Mouse (Mus musculus) liver, embryonic 12.5 days (tissue): ENCODE measurements around the gene Ogfod1. TPM values are rescaled to one million over a fixed set of nuclear protein-coding genes. Genes with fewer than 3 reads are reported as not detected.
A peak's percentile ranks its signal among the peaks of the same experiment; 100 is the strongest.
"Not testable (repeated sequence)": the region's sequence is repeated elsewhere in the genome, so short reads cannot be mapped to it uniquely, and the experiment has no call there.

Experiments used
- ATAC-seq: fragments of 200-750 bp; cut with Nextera tagmentation; 2 replicates; pipeline ENCODE4 v1.8.0; 2017; ENCODE audit warnings: moderate number of reproducible peaks, mild to moderate bottlenecking, moderate library complexity
- H3K27ac ChIP-seq: fragments of 300-500 bp; sonication (generic); 2 replicates; pipeline ENCODE4 v1.5.1; 2016; ENCODE audit warnings: mild to moderate bottlenecking
- H3K27me3 ChIP-seq: fragments of 300-500 bp; sonication (generic); replicated peaks from 2 replicates; pipeline ENCODE4 v1.6.1; 2016; ENCODE audit warnings: mild to moderate bottlenecking, moderate library complexity
- H3K36me3 ChIP-seq: fragments of 300-500 bp; sonication (generic); 2 replicates; pipeline ENCODE4 v1.6.1; 2016; ENCODE audit warnings: mild to moderate bottlenecking, moderate library complexity
- H3K4me1 ChIP-seq: fragments of 300-500 bp; sonication (generic); 2 replicates; pipeline ENCODE4 v1.6.1; 2016
- H3K4me2 ChIP-seq: fragments of 300-500 bp; sonication (generic); 2 replicates; pipeline ENCODE4 v1.6.1; 2016; ENCODE audit warnings: mild to moderate bottlenecking, moderate library complexity
- H3K4me3 ChIP-seq: fragments of 300-500 bp; sonication (generic); 2 replicates; pipeline ENCODE4 v1.5.1; 2016; ENCODE audit warnings: mild to moderate bottlenecking, moderate library complexity
- H3K9ac ChIP-seq: fragments of 300-500 bp; sonication (generic); 2 replicates; pipeline ENCODE4 v1.6.1; 2016; ENCODE audit warnings: mild to moderate bottlenecking, moderate library complexity
- H3K9me3 ChIP-seq: fragments of 300-500 bp; sonication (generic); replicated peaks from 2 replicates; pipeline ENCODE4 v1.6.1; 2016; ENCODE audit warnings: mild to moderate bottlenecking, moderate library complexity
- WGBS: fragments of 180-500 bp; shearing (Covaris S2); methylation state at CpG from one replicate; pipeline ENCODE4 v1.1.7; 2016; ENCODE audit not compliant: insufficient replicate concordance; 5-methylcytosine and 5-hydroxymethylcytosine counted together
- polyA plus RNA-seq: library from polyadenylated mRNA; unstranded; fragments of >200 nt; fragmentation: Nextera tagmentation; extraction: Ambion mirVana; gene quantifications from 2 replicates; pipeline ENCODE4 v1.2.1, GENCODE M21; 2016

The Ogfod1 gene
- polyA plus RNA-seq, 1 experiment from 2014 or later: 8.2 TPM

DNA sequence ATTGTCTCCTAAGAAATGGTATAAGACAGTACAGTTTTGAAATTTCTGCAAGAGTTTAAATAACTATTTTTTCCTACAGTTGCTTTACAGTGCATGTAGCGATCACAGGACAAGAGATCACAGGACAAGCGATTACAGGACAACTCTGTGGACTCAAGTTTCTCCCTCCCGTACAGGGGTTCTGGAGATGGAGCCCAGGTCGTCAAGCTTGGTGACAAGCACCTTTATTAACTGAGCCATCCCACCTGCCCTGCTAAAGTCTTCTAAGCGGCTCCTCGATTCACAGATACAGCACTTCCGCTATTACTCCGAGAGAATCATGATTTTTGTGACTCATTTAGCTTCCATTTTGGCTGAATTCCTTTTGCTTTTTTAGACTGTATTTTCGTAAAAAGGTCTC, 7.3 kb upstream of the Ogfod1 start:
- WGBS: 93% methylated on average over 9 of the region's 9 CpGs
- no peak overlapping the region for H3K9ac ChIP-seq
- no peak overlapping the region for H3K27ac ChIP-seq
- H3K4me1 ChIP-seq: peaks cover 24% of the 10 kb centered on the region
- no peaks in the 10 kb centered on the region for H3K9me3 ChIP-seq
- H3K27me3 ChIP-seq: no peaks in the 10 kb centered on the region
- H3K36me3 ChIP-seq: peaks cover 77% of the 10 kb centered on the region
- no peak for ATAC-seq
- H3K4me2 ChIP-seq: no peak overlapping the region
- no peak overlapping the region for H3K4me3 ChIP-seq

DNA sequence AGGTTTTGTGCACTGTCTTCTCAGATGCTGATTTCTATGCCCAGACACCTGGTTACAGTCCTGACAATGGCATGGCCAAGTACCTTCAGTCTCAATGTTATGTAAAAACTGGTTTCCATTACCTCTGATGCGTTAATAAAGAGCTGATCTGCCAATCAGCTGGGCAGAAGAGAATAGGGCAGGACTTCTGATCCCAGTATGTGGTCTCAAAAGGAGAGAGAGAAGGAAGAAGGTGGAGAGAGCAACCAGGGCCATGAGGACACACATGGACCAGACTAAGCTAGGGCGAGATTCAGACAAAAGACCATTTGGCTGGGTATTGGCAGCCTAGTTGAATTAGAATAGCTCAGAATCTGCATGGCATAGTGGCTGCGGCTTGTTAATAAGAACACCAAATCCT, 3.4 kb upstream of the Ogfod1 start:
- H3K27ac ChIP-seq: no peak overlapping the region
- H3K4me1 ChIP-seq: peaks cover 47% of the 10 kb centered on the region
- no peaks in the 10 kb centered on the region for H3K9me3 ChIP-seq
- 83% methylated on average over 3 of the region's 3 CpGs for WGBS
- H3K4me2 ChIP-seq: peak overlapping the region; percentile 86
- H3K9ac ChIP-seq: peak overlapping the region; percentile 39
- no peak overlapping the region for H3K4me3 ChIP-seq
- ATAC-seq: no peak
- H3K27me3 ChIP-seq: no peaks in the 10 kb centered on the region
- peaks cover 39% of the 10 kb centered on the region for H3K36me3 ChIP-seq

GRCm38 (mm10) chr8:94035200-94035599, 1.8 kb upstream of the Ogfod1 start:
- peaks cover 47% of the 10 kb centered on the region for H3K4me1 ChIP-seq
- ATAC-seq: no peak
- H3K27ac ChIP-seq: 0 out of 2 replicates have a peak overlapping the region, but pooled peaks have one; percentile 10
- peak overlapping the region; percentile 86 for H3K4me2 ChIP-seq
- H3K27me3 ChIP-seq: no peaks in the 10 kb centered on the region
- peak overlapping the region; percentile 78 for H3K9ac ChIP-seq
- H3K36me3 ChIP-seq: peaks cover 29% of the 10 kb centered on the region
- WGBS: 58% methylated on average over 5 of the region's 5 CpGs
- no peaks in the 10 kb centered on the region for H3K9me3 ChIP-seq
- peak overlapping the region; percentile 81 for H3K4me3 ChIP-seq

DNA sequence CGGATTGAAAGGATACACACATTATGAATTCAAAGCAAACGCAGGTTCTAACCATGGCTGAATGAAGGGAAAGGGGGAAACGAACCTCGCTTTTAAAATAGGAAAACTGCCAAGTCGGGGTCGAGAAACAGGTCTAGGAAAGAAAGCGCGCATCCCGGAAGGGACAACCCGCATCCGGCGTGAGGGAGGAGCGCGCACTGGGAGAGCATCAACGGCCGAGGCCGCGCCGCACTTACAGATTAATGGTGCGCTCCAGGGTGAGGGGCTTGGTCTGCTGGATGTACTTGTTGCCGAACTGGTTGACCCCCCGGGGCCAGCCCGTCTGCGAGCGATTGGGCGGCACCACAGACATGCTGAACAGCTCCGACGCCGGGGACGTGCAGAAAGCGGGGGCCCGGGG, 457 bp upstream of the Ogfod1 start:
- H3K36me3 ChIP-seq: peaks cover 22% of the 10 kb centered on the region
- H3K9ac ChIP-seq: peak overlapping the region; percentile 78
- ATAC-seq: peak; percentile 85
- not testable (repeated sequence) for H3K27me3 ChIP-seq, H3K9me3 ChIP-seq
- WGBS: under 1% methylated on average over 22 of the region's 32 CpGs
- H3K4me3 ChIP-seq: peak overlapping the region; percentile 81
- H3K4me2 ChIP-seq: peak overlapping the region; percentile 86
- peak overlapping the region; percentile 86 for H3K27ac ChIP-seq
- peaks cover 47% of the 10 kb centered on the region for H3K4me1 ChIP-seq

- Histone ChIP-seq H3K9me3 (no peaks in the 10 kb centered on the region), H3K4me3 (peak overlapping the region; percentile 81), H3K27ac (peak overlapping the region; percentile 68), H3K36me3 (peaks cover 13% of the 10 kb centered on the region), H3K9ac (peak overlapping the region; percentile 75), H3K27me3 (no peaks in the 10 kb centered on the region), H3K4me1 (peaks cover 42% of the 10 kb centered on the region), H3K4me2 (peak overlapping the region; percentile 86)
- no peak for ATAC-seq
- 6% methylated on average over 15 of the region's 15 CpGs for WGBS
These were observed 808 bp downstream of the Ogfod1 start for GRCm38 (mm10) chr8:94037806-94038205.

DNA sequence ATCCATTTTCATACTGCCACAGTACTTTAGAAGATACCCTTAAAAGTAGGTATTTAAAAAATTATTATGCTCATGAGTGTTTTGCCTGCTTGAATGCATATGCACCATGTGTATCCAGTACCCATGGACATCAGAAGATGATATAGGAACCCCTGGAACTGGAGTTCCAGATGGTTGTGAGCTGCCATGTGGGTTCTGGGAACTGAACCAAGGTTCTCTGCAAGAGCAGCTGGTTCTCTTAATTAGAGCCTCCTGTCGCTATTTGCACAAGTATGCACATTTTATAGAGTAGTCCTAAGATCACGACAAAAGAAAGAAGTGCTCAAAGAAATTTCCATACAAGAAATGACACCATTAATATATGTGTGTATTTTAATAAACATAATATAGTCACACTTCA, 10.8 kb downstream of the Ogfod1 start:
- Histone ChIP-seq H3K4me3 (no peak overlapping the region), H3K9ac (no peak overlapping the region), H3K36me3 (peaks cover 21% of the 10 kb centered on the region), H3K4me1 (no peaks in the 10 kb centered on the region), H3K27ac (no peak overlapping the region), H3K9me3 (no peaks in the 10 kb centered on the region), H3K27me3 (no peaks in the 10 kb centered on the region), H3K4me2 (no peak overlapping the region)
- no peak for ATAC-seq
- 80% methylated on average over 2 of the region's 2 CpGs for WGBS

- no peak for ATAC-seq
- 80% methylated on average over 12 of the region's 12 CpGs for WGBS
- Histone ChIP-seq H3K4me3 (no peak overlapping the region), H3K9ac (no peak overlapping the region), H3K9me3 (no peaks in the 10 kb centered on the region), H3K27ac (no peak overlapping the region), H3K36me3 (peaks cover 57% of the 10 kb centered on the region), H3K27me3 (no peaks in the 10 kb centered on the region), H3K4me1 (no peaks in the 10 kb centered on the region), H3K4me2 (no peak overlapping the region)
These were observed 15.7 kb downstream of the Ogfod1 start for GRCm38 (mm10) chr8:94052696-94053095.

DNA sequence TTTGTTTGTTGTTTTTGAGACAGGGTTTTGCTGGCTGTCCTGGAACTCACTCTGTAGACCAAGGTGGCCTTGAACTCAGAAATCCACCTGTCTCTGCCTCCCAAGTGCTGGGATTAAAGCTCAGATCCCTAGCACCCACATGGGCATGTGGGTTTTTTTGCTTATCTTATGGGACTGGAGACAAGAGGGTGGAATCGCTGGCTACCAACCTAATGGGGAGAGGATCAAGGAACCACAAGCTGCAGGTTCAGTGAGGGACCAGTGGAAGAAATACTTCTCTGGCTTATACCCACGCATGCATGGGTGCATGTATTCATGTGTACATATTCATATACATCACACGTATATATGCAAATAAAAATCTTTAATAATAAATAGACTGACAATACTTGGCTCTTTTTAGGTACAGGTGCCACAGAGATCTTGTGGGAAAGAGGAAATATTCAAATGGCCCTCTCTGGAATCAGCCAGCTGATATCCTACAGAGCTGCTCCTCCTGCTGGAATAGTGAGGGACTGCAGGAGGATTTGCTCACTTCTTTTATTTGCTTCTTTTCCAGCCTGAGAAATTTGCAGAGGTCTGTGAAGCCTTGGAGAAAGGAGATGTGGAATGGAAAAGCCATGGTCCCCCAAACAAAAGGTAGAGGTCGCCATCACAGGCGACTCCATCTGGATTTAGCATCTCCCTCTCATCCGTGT, 20.3 kb downstream of the Ogfod1 start:
- no peaks in the 10 kb centered on the region for H3K27me3 ChIP-seq
- WGBS: 58% methylated on average over 6 of the region's 6 CpGs
- ATAC-seq: no peak

DNA sequence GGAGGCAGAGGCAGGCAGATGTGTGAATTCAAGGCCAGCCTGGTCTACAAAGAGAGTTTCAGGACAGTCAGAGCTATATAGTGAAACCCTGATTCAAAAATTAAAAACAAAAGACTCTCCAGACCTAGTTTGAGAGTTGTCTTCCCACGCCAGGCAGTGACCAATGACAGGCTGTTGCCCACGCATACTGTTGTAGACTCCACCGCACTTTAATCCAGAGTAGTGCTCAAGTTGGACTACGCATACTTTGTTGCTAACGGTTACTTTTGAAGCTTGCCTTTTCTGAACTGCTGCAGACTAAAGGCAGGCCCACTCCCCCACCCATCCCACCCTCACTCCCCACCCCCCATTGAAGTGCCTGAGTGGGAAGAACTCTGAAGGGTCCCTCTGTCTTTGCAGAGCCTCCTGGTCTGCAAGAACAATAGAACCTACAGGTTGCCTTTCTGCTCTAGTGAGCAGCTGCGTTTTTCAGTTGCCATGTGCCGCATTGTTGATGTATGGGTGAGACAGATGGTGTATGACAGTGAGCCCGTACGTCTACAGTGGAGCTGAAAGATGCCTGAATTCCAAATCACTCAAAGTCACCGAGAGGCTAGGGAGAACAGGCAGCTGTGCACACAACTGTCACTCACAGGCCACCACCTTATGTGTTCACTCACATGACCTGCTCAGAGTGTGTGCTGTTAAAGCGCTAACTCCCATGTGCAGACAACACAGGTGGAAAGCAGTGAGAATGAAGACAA, 29.3 kb downstream of the Ogfod1 start:
- Histone ChIP-seq H3K36me3 (peaks cover 55% of the 10 kb centered on the region), H3K4me1 (peaks cover 7% of the 10 kb centered on the region), H3K4me3 (no peak overlapping the region), H3K9me3 (no peaks in the 10 kb centered on the region), H3K27ac (no peak overlapping the region), H3K9ac (no peak overlapping the region), H3K27me3 (no peaks in the 10 kb centered on the region), H3K4me2 (no peak overlapping the region)
- WGBS: 88% methylated on average over 11 of the region's 11 CpGs
- ATAC-seq: no peak

More for the DNA sequence above, 20.3 kb downstream of the Ogfod1 start:
- peaks cover 83% of the 10 kb centered on the region for H3K36me3 ChIP-seq
- H3K27ac ChIP-seq: no peak overlapping the region
- H3K4me1 ChIP-seq: no peaks in the 10 kb centered on the region
- H3K4me3 ChIP-seq: no peak overlapping the region
- no peak overlapping the region for H3K9ac ChIP-seq
- H3K9me3 ChIP-seq: no peaks in the 10 kb centered on the region
- no peak overlapping the region for H3K4me2 ChIP-seq

GRCm38 (mm10) chr8:94068793-94069192, 31.8 kb downstream of the Ogfod1 start:
- no peak overlapping the region for H3K9ac ChIP-seq
- ATAC-seq: no peak
- peaks cover 7% of the 10 kb centered on the region for H3K4me1 ChIP-seq
- WGBS: 86% methylated on average over 7 of the region's 7 CpGs
- no peak overlapping the region for H3K4me2 ChIP-seq
- H3K27me3 ChIP-seq: no peaks in the 10 kb centered on the region
- no peaks in the 10 kb centered on the region for H3K9me3 ChIP-seq
- no peak overlapping the region for H3K27ac ChIP-seq
- peaks cover 33% of the 10 kb centered on the region for H3K36me3 ChIP-seq
- no peak overlapping the region for H3K4me3 ChIP-seq

DNA sequence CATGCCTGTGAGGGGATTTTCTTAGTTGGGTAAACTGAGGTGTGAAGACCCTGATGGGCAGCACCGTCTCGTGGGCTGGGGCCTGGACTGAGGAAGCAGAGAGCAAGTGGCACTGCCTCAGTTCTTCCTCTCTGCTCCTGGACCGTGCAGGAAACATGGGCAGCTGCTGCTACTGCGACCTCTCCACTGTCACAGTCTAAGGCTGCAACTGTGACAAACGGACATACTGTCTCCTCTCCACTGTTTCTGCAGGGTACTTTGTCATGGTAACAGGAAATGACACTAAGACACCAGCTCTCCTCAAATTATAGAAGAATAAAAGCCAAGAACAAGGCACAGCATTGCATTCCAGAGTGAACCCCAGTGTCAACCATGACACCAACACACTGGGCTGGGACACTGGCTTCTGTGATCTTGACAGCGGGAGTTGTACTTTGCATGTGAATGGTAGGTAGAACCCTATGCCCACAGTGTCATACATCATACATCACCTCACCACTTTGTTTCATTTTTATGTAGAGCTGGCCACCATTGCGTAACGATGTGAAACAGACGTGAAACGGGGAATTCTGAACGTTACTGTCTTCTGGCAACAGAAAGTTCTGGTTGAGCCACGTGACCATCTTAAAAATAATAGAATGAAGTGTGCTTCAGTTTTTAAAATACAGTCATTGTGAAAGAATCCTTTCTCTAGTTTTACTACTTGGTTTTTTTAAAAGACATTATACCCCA, 39.6 kb downstream of the Ogfod1 start:
- Histone ChIP-seq H3K9me3 (no peaks in the 10 kb centered on the region), H3K4me3 (no peak overlapping the region), H3K36me3 (no peaks in the 10 kb centered on the region), H3K9ac (no peak overlapping the region), H3K27me3 (no peaks in the 10 kb centered on the region), H3K4me1 (no peaks in the 10 kb centered on the region), H3K4me2 (no peak overlapping the region), H3K27ac (no peak overlapping the region)
- ATAC-seq: no peak
- WGBS: 67% methylated on average over 12 of the region's 12 CpGs

GRCm38 (mm10) chr8:94087964-94088363, 51.0 kb downstream of the Ogfod1 start:
- Histone ChIP-seq H3K27ac (no peak overlapping the region), H3K4me1 (peaks cover 8% of the 10 kb centered on the region), H3K36me3 (no peaks in the 10 kb centered on the region), H3K9me3 (no peaks in the 10 kb centered on the region), H3K4me3 (no peak overlapping the region), H3K27me3 (no peaks in the 10 kb centered on the region), H3K4me2 (no peak overlapping the region), H3K9ac (no peak overlapping the region)
- 78% methylated on average over 9 of the region's 9 CpGs for WGBS
- ATAC-seq: no peak
